Mouse (Mus musculus) large intestine, adult 2 months (tissue): ENCODE results near the gene Baiap2l1. TPM values are rescaled to one million over a fixed set of nuclear protein-coding genes. Genes with fewer than 3 reads are reported as not detected.
"Not testable (repeated sequence)": the region's sequence is repeated elsewhere in the genome, so short reads cannot be mapped to it uniquely, and the experiment has no call there.

Experiments
- DNase-seq: peaks from one replicate; pipeline ENCODE4 v3.0.0-alpha.2; 2012; ENCODE audit warnings: low read depth, low spot score
- WGBS: fragments of 180-500 bp; shearing (Covaris S2); methylation state at CpG from one replicate; pipeline ENCODE4 v1.1.7; 2018; 5-methylcytosine and 5-hydroxymethylcytosine counted together
- polyA plus RNA-seq: library from polyadenylated mRNA; depleted of rRNA; stranded (reverse); fragments of >200 nt; gene quantifications from 2 replicates; pipeline ENCODE4 v1.2.3, GENCODE M21; 2012; rRNA removed

Gene Baiap2l1
- polyA plus RNA-seq: 37.1 and 50.3 TPM in 2 replicates

DNA sequence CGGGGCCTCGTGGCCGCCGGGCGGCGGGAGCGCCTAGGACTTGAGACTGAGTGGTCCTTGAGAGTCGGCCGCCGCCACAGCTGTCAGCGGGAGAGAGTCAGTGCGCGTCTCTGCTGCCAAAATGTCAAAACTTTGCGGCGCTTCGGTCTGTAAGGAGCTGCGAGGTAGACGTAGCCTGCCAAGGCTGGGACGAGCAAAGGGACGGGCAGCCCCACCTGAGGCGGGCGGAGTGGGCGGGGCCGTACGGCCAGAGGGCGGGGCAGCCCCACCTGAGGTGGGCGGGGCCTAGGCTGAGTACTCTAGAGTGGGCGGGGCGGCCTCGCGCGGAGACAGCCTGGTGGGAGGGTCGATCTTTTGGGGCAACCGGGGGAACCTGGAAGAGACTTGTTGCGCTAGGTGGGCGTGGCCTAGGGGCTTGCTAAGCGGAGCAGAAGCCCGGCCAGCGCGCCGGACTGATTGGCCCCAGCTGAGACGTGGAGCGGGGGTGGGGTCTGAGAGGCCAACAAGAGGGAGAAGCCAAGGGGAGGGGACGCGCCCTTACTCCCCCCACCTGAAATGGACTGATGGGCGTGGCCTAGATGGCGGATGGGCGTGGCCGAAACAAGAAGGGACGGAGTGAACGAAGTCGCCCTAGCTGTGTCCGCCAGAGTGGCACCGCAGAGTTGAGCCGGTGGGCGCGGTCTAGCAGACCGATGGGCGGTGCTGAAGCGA, at the start of gene Baiap2l1:
Gene Baiap2l1 (minus strand): TSS at position 232 of the 711 bp plus-strand sequence.
- DNase-seq: peak; percentile 98
- WGBS: under 1% methylated on average over 60 of the region's 60 CpGs

DNA sequence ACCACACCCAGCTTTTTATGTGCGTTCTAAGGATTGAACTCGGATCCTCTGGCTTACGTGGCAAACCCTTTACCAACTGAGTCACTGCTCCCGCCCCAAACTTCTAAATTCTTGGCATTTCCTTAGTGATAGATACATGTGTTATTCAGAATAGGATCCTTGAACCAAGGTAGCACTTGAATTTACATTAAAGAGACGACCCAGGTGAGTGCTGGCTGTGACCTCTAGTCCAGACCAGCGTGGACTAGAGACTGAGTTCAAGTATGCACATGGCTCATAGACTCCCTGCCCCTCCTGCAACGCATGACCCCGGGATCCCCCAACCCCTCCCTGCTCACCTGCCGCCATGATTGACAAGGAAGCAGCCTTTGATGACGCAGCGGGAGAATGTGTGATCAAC, 48.3 kb upstream of the Baiap2l1 start:
- 77% methylated on average over 11 of the region's 11 CpGs for WGBS
- no peak for DNase-seq

GRCm38 (mm10) chr5:144400821-144401220, 42.9 kb upstream of the Baiap2l1 start:
- DNase-seq: no peak
- 77% methylated on average over 5 of the region's 5 CpGs for WGBS

- 12% methylated on average over 8 of the region's 9 CpGs for WGBS
- no peak for DNase-seq
Measured at GRCm38 (mm10) chr5:144397566-144397965, 39.7 kb upstream of the Baiap2l1 start.

GRCm38 (mm10) chr5:144394142-144394541, 36.2 kb upstream of the Baiap2l1 start:
- DNase-seq: no peak
- 71% methylated on average over 2 of the region's 2 CpGs for WGBS

- 13% methylated on average over 6 of the region's 6 CpGs for WGBS
- no peak for DNase-seq
Measured at GRCm38 (mm10) chr5:144387851-144388250, 29.9 kb upstream of the Baiap2l1 start.

GRCm38 (mm10) chr5:144383936-144384335, 26.0 kb upstream of the Baiap2l1 start:
- 76% methylated on average over 3 of the region's 3 CpGs for WGBS
- DNase-seq: no peak

- WGBS: 80% methylated on average over 3 of the region's 3 CpGs
- no peak for DNase-seq
Measured at GRCm38 (mm10) chr5:144381782-144382181, 23.9 kb upstream of the Baiap2l1 start.

- no peak for DNase-seq
- 81% methylated on average over 7 of the region's 7 CpGs for WGBS
Measured at GRCm38 (mm10) chr5:144380689-144381088, 22.8 kb upstream of the Baiap2l1 start.

- 92% methylated on average over 4 of the region's 4 CpGs for WGBS
- DNase-seq: no peak
Measured at GRCm38 (mm10) chr5:144379431-144379830, 21.5 kb upstream of the Baiap2l1 start.

DNA sequence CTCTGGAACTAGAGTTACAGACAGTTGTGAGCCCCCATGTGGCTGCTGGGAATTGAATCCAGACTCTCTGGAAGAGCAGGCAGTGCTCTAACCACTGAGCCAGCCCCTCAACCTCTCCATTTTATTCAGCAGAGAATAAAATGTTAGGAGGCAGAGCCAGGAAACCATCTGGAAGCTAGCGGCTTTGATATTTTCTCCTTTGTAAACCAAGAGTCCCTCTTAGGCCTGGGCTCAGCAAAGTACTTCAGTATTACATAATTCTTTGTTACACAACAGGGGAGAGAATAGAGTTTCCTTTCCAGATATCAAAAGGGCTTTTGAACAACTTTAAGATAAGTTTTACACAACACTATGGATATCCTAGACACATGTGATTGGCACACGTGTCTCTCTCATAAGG, 15.0 kb upstream of the Baiap2l1 start:
- WGBS: 66% methylated on average over 2 of the region's 2 CpGs
- DNase-seq: no peak

DNA sequence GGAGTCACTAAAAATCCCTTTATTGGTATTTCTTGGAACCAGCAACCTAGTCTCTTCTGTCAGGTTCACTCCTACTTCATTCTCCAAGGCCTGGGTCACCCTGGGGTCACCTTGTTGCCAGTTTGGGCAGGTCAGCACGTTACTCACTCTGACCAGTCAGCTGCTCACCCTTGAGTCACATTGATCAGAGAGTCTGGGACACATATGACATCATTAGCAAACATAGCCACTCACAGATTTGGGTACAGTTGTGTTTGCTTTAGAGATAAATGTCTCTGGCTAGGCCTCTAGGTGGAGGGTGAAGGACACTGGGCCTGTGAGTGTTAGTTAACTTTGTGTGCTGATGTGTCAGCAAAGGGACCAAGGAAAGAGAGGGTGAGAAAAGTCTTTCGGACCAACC, 14.3 kb upstream of the Baiap2l1 start:
- 39% methylated on average over 2 of the region's 2 CpGs for WGBS
- DNase-seq: no peak

DNA sequence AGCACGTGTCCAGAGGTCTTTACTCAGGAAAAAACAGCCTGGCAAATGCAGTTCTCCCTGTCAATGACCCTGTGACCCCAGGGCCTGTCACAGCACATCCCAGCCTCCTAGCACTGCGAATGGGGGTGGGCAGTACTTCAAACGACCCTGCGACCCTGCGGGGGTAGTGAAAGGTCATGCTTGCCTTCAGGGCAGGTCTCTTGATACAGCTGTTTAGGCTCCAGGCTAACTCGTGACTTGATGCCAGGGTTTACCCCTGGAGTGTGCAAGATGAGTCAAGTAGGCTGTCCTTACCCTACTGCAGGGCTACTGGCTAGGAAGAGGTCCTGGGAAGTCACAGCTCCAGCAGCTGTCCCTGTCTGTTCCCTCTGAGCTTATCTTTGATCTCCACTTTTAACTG, 13.1 kb upstream of the Baiap2l1 start:
- no peak for DNase-seq
- WGBS: 48% methylated on average over 6 of the region's 6 CpGs

GRCm38 (mm10) chr5:144368661-144369205, 10.8 kb upstream of the Baiap2l1 start:
- whole genome bisulfite sequencing: 74% methylated on average over 9 of the region's 9 CpGs
- no peak for DNase-seq

- DNase-seq: not testable (repeated sequence)
- 64% methylated on average over 6 of the region's 6 CpGs for WGBS
Measured at GRCm38 (mm10) chr5:144366551-144366950, 8.6 kb upstream of the Baiap2l1 start.

DNA sequence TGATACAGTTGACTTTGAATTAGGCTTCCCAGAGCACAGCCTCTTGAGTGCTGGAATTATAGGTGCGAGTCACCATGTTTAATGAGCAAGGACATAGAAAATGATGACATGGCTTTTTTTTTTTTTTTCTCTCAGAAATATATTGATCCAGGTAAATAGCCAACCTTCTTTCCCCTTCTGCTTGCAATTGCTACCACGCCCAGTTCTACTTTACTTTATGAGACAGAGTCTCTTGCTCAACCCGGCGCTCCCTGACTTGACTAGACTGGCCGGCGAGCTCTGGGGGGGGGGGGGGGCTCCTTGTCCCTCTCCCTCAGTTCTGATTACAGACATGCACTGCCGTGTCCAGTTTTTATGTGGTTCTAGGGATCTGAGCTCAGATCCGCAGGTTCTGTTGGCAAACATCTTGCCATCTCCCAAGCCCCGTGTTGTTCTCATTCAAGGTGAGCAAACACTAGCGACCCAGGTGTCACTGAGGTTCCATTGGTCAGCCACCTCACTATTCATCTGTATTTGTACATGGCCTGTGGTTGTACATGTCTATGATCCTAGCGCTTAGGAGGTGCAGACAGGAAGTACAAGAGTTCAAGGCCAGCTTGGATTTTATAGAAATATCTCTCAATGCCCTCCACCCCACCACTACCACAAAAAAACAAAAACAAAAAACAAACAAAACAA, 6.9 kb upstream of the Baiap2l1 start:
- WGBS: 33% methylated on average over 11 of the region's 11 CpGs
- no peak for DNase-seq

DNA sequence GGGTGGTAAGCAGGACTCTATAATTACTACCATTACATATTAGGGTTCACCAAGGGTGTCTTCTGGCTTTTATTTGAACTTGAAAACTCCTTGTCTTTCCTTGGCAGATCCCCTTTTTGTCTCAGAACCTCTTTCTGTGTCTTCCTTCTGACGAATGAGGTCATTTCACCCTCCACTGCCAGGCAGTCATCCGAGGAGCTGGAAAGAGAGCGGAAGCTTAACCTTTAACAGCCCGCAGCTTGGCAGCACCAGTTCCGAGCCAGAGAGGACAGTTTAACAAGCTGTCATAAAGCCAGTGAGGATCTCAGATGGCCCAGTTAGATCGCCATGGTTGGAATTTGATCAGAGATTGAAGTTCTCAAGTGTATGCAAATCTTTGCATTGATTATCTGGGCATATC, 2.4 kb upstream of the Baiap2l1 start:
- WGBS: 20% methylated on average over 6 of the region's 6 CpGs
- DNase-seq: no peak

GRCm38 (mm10) chr5:144359886-144360285, 2.0 kb upstream of the Baiap2l1 start:
- WGBS: 18% methylated on average over 6 of the region's 6 CpGs
- no peak for DNase-seq

DNA sequence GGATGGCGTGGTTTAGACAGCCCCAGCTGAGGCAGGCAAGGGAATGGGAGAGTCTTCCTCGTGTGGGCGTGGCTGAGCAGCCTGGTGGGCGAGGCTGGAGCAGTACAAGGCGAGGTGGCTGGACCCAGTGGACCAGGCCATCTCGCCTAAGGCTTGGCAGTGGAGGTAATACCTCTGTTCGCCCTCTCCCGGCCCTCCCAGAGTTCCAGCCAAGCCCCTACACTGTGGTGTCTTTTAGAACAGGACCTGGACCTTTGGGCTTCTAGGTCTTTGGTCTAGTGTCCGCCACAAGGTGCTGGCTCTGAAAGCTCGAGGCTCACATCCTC, 643 bp upstream of the Baiap2l1 start:
- 4% methylated on average over 10 of the region's 10 CpGs for WGBS
- no peak for DNase-seq

GRCm38 (mm10) chr5:144357551-144357880, 396 bp downstream of the Baiap2l1 start:
- WGBS: under 1% methylated on average over 27 of the region's 27 CpGs
- no peak for DNase-seq

- 3% methylated on average over 17 of the region's 17 CpGs for WGBS
- DNase-seq: no peak
Measured at GRCm38 (mm10) chr5:144356776-144357455, 996 bp downstream of the Baiap2l1 start.
